Mouse (Mus musculus): ENCODE results near the gene Ugt2b36.
"Not testable (repeated sequence)": the region's sequence is repeated elsewhere in the genome, so short reads cannot be mapped to it uniquely, and the experiment has no call there.

Gene Ugt2b36

GRCm38 (mm10) chr5:87092346-87093027 lies at the start of gene Ugt2b36:
Gene Ugt2b36 (minus strand): TSS chr5:87092555.
- no peak for DNase-seq

GRCm38 (mm10) chr5:87140196-87140595 lies 47.8 kb upstream of the Ugt2b36 start, which contains the start of gene Ugt2b5:
Gene Ugt2b5 (minus strand): TSS chr5:87140318.
- not testable (repeated sequence) for DNase-seq

GRCm38 (mm10) chr5:87103697-87104096 lies 11.3 kb upstream of the Ugt2b36 start:
- DNase-seq, result not testable (repeated sequence)

- DNase-seq, result no peak
Observed at GRCm38 (mm10) chr5:87091111-87091510, 1.2 kb downstream of the Ugt2b36 start.

GRCm38 (mm10) chr5:87089264-87089663 lies 3.1 kb downstream of the Ugt2b36 start:
- no peak for DNase-seq

- DNase-seq, result no peak
Observed at GRCm38 (mm10) chr5:87086269-87086668, 6.1 kb downstream of the Ugt2b36 start.

GRCm38 (mm10) chr5:87030624-87031023 lies 61.7 kb downstream of the Ugt2b36 start:
- DNase-seq, result no peak

GRCm38 (mm10) chr5:87027359-87027758 lies 65.0 kb downstream of the Ugt2b36 start:
- no peak for DNase-seq

All from cerebellum, postnatal 25 days (tissue).